ENCODE assay signal across 8 mouse cellular contexts in the genomic region with DNA sequence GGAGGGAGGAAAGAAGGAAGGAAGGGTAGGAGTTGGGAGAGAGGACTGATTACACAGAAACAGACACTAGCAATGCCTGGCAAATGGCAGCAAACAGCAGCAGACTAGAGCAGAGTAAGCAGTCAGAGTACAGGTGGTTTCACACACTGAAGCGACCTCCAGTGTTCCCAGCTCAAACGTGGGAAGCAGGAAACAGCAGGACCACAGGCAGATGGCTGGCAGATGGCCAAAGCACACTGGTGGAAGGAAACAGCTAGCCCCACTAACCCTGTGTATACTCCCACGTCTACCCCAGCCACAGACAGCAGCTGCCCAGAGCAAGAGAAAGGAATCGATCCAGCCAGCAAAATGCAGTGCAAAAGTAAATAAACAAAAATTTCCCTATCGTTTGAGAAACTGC. TPM values are rescaled to one million over a fixed set of nuclear protein-coding genes. Genes with fewer than 3 reads are reported as not detected.
DNase-seq lines count a peak whose midpoint lies in the region; ATAC-seq lines count a peak whose summit lies in the region.

No protein-coding gene starts in this region.

- no peaks in the 10 kb centered on the region for H3K27me3 ChIP-seq in hindbrain, embryonic 13.5 days
- H3K27me3 ChIP-seq in midbrain, embryonic 10.5 days (ENCODE audit: low read depth, poor library complexity, severe bottlenecking): no peaks in the 10 kb centered on the region
- no peaks in the 10 kb centered on the region for H3K27me3 ChIP-seq in stomach, embryonic 16.5 days (ENCODE audit: control insufficient read depth, insufficient read depth, low read length)

- H3K27ac ChIP-seq in hindbrain, embryonic 13.5 days: no peak overlapping the region
- peak overlapping the region; percentile 52; the same call in 1 of the 2 replicates for H3K27ac ChIP-seq in midbrain, embryonic 10.5 days (replicated peaks)
- no peak overlapping the region for H3K27ac ChIP-seq in stomach, embryonic 16.5 days (ENCODE audit: low read length)

- 21% methylated on average over 5 of the region's 5 CpGs for WGBS in hindbrain, embryonic 13.5 days
- 58% methylated on average over 5 of the region's 5 CpGs for WGBS in midbrain, embryonic 10.5 days
- 8% methylated on average over 5 of the region's 5 CpGs for WGBS in stomach, embryonic 16.5 days

- DNase-seq in ovary, adult 18-20 months (ENCODE audit: low spot score): peak; percentile 40
- no peak for DNase-seq in ovary, postnatal 10 days (ENCODE audit: low spot score)
- DNase-seq in layer of hippocampus, postnatal 25 days (ENCODE audit: extremely low spot score in 1 of 2, low spot score in 1 of 2): peak; percentile 29 to 55
- peak; percentile 42 for DNase-seq in midbrain, embryonic 10.5 days (ENCODE audit: low spot score)

- no peak overlapping the region for H3K4me2 ChIP-seq in hindbrain, embryonic 13.5 days
- H3K4me2 ChIP-seq in stomach, embryonic 16.5 days (ENCODE audit: low read depth, low read length): no peak overlapping the region

- H3K9me3 ChIP-seq in hindbrain, embryonic 13.5 days: no peaks in the 10 kb centered on the region
- no peaks in the 10 kb centered on the region for H3K9me3 ChIP-seq in midbrain, embryonic 10.5 days (replicated peaks)
- H3K9me3 ChIP-seq in stomach, embryonic 16.5 days (replicated peaks; ENCODE audit: control insufficient read depth, low read length): no peaks in the 10 kb centered on the region

- peaks cover 13% of the 10 kb centered on the region for H3K36me3 ChIP-seq in hindbrain, embryonic 13.5 days
- H3K36me3 ChIP-seq in midbrain, embryonic 10.5 days: peaks cover 65% of the 10 kb centered on the region
- no peaks in the 10 kb centered on the region for H3K36me3 ChIP-seq in stomach, embryonic 16.5 days (ENCODE audit: control insufficient read depth, insufficient read depth, low read length)

- ATAC-seq in frontal cortex, adult (ENCODE audit: low TSS enrichment): peak; percentile 69
- peak; percentile 93 for ATAC-seq in hindbrain, embryonic 13.5 days (ENCODE audit: low FRiP score)
- peak; percentile 88; the same call in 1 of the 2 replicates for ATAC-seq in stomach, embryonic 16.5 days (ENCODE audit: insufficient read depth, low FRiP score)
- ATAC-seq in inflammation-experienced regulatory T-cells, adult 6 months: no peak

- H3K4me1 ChIP-seq in hindbrain, embryonic 13.5 days (replicated peaks): peaks cover 9% of the 10 kb centered on the region
- peaks cover 8% of the 10 kb centered on the region; the same call in 1 of the 2 replicates for H3K4me1 ChIP-seq in midbrain, embryonic 10.5 days
- H3K4me1 ChIP-seq in stomach, embryonic 16.5 days (ENCODE audit: control insufficient read depth, insufficient read depth, low read length): no peaks in the 10 kb centered on the region

- no peak overlapping the region for H3K9ac ChIP-seq in hindbrain, embryonic 13.5 days
- H3K9ac ChIP-seq in stomach, embryonic 16.5 days (ENCODE audit: low read length): no peak overlapping the region

- no peak overlapping the region for H3K4me3 ChIP-seq in hindbrain, embryonic 13.5 days
- H3K4me3 ChIP-seq in midbrain, embryonic 10.5 days: no peak overlapping the region
- no peak overlapping the region for H3K4me3 ChIP-seq in stomach, embryonic 16.5 days (replicated peaks; ENCODE audit: low read length)

RNA-seq across cellular contexts. Expression of gene Rhobtb3, which starts 12.7 kb away (rescaled TPM):
- polyA plus RNA-seq in hindbrain, embryonic 13.5 days (2015; fragmentation: Nextera tagmentation; extraction: Ambion mirVana): 23.7 and 25.7 TPM in 2 replicates
- 10 to 100 TPM; 16.2 to 17.5 TPM for total RNA-seq in layer of hippocampus, postnatal 25 days (2021)
- 43.0 and 47.7 TPM in 2 replicates for polyA plus RNA-seq in midbrain, embryonic 10.5 days (2016; fragmentation: Nextera tagmentation; extraction: Ambion mirVana)
- 17.6 and 20.0 TPM in 2 replicates for polyA plus RNA-seq in stomach, embryonic 16.5 days (2015; fragmentation: Nextera tagmentation; extraction: Ambion mirVana)
- polyA plus RNA-seq in inflammation-experienced regulatory T-cells, adult 6 months (2017; shearing (Covaris generic)): under 1 TPM in 1 of 3 experiments, not detected in 2; 0.11 TPM

RNA-seq across cellular contexts. Expression of gene Spata9, which starts 35.9 kb away (rescaled TPM):
- 2.4 and 2.7 TPM in 2 replicates for polyA plus RNA-seq in hindbrain, embryonic 13.5 days (2015; fragmentation: Nextera tagmentation; extraction: Ambion mirVana)
- not detected for total RNA-seq in layer of hippocampus, postnatal 25 days (2021)
- 0.43 and 0.52 TPM in 2 replicates for polyA plus RNA-seq in midbrain, embryonic 10.5 days (2016; fragmentation: Nextera tagmentation; extraction: Ambion mirVana)
- polyA plus RNA-seq in stomach, embryonic 16.5 days (2015; fragmentation: Nextera tagmentation; extraction: Ambion mirVana): 0.35 and 0.57 TPM in 2 replicates
- not detected for polyA plus RNA-seq in inflammation-experienced regulatory T-cells, adult 6 months (2017; shearing (Covaris generic))

Comparison
In these comparisons a context has a peak if more than half of its experiments do, and no peak if none do; other contexts are left out.
1. RNA of gene Rhobtb3, which starts 12.7 kb away (polyA plus RNA-seq): 43.0 to 47.7 TPM in midbrain, embryonic 10.5 days, 23.7 to 25.7 TPM in hindbrain, embryonic 13.5 days and 17.6 to 20.0 TPM in stomach, embryonic 16.5 days; 0.11 TPM in inflammation-experienced regulatory T-cells, adult 6 months; every median in the first group is over 10 times any median in the second.